7 mouse cellular contexts compared by ENCODE assay signal in the genomic region with DNA sequence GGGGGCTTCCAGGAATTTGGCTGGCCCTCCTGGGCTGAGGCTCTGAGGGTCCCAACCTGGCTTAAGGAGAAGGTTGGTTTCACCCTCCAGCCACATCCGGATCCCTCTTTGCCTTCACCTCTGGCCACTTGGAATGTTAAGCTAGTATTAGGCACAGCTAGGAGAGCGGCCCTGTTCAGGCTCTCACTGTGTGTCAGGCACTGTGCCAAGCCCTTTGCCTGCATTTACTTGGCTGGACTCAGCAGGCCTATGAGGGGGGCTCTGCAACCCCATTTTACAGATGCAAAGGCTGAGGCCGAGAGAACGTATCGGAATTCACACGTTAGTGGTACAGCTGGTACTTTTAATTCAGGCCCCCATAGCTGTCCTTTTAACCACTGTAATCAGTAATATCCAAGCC. TPM values are rescaled to one million over a fixed set of nuclear protein-coding genes. Genes with fewer than 3 reads are reported as not detected.
A peak's percentile ranks its signal among the peaks of the same experiment; 100 is the strongest.
DNase-seq lines count a peak whose midpoint lies in the region; ATAC-seq lines count a peak whose summit lies in the region.

No protein-coding gene starts in this region.

- no peak overlapping the region for H3K4me3 ChIP-seq in kidney, embryonic 14.5 days (ENCODE audit: low read length)
- H3K4me3 ChIP-seq in embryonic facial prominence, embryonic 15.5 days (replicated peaks) = no peak overlapping the region
- H3K4me3 ChIP-seq in hindbrain, embryonic 10.5 days = no peak overlapping the region
- no peak overlapping the region for H3K4me3 ChIP-seq in midbrain, embryonic 15.5 days

- H3K27ac ChIP-seq in kidney, embryonic 14.5 days (ENCODE audit: low read depth, low read length) = 0 out of 2 replicates have a peak overlapping the region, but pooled peaks have one; percentile 75
- H3K27ac ChIP-seq in embryonic facial prominence, embryonic 15.5 days (replicated peaks) = peak overlapping the region; percentile 89; the same call in 1 of the 2 replicates
- H3K27ac ChIP-seq in hindbrain, embryonic 10.5 days = peak overlapping the region; percentile 86
- peak overlapping the region; percentile 74 for H3K27ac ChIP-seq in midbrain, embryonic 15.5 days

- H3K4me2 ChIP-seq in kidney, embryonic 14.5 days (replicated peaks; ENCODE audit: low read depth, low read length) = no peak overlapping the region
- H3K4me2 ChIP-seq in embryonic facial prominence, embryonic 15.5 days (replicated peaks) = no peak overlapping the region
- H3K4me2 ChIP-seq in midbrain, embryonic 15.5 days = peak overlapping the region; percentile 44

- H3K27me3 ChIP-seq in kidney, embryonic 14.5 days (ENCODE audit: control insufficient read depth, insufficient read depth, low read length) = no peaks in the 10 kb centered on the region
- H3K27me3 ChIP-seq in embryonic facial prominence, embryonic 15.5 days = no peaks in the 10 kb centered on the region
- H3K27me3 ChIP-seq in hindbrain, embryonic 10.5 days (ENCODE audit: insufficient read depth, poor library complexity, severe bottlenecking) = no peaks in the 10 kb centered on the region
- no peaks in the 10 kb centered on the region for H3K27me3 ChIP-seq in midbrain, embryonic 15.5 days (replicated peaks)

- ATAC-seq in kidney, embryonic 14.5 days (ENCODE audit: low FRiP score, low TSS enrichment) = no peak
- ATAC-seq in embryonic facial prominence, embryonic 15.5 days (ENCODE audit: insufficient number of reproducible peaks, low FRiP score, low TSS enrichment, low read depth) = no peak
- 0 out of 2 replicates have a peak, but pooled peaks have one; percentile 10 for ATAC-seq in midbrain, embryonic 15.5 days (replicated peaks)

- 91% methylated on average over 6 of the region's 6 CpGs for WGBS in kidney, embryonic 14.5 days
- WGBS in embryonic facial prominence, embryonic 15.5 days = 72% methylated on average over 6 of the region's 6 CpGs
- WGBS in hindbrain, embryonic 10.5 days = 86% methylated on average over 6 of the region's 6 CpGs
- 60% methylated on average over 6 of the region's 6 CpGs for WGBS in midbrain, embryonic 15.5 days

- H3K36me3 ChIP-seq in kidney, embryonic 14.5 days (ENCODE audit: control insufficient read depth, insufficient read depth, low read length) = peaks cover 11% of the 10 kb centered on the region; the same call in 1 of the 2 replicates
- H3K36me3 ChIP-seq in embryonic facial prominence, embryonic 15.5 days = 0 out of 2 replicates have a peak, but pooled peaks cover 8% of the 10 kb centered on the region
- H3K36me3 ChIP-seq in hindbrain, embryonic 10.5 days = peaks cover 31% of the 10 kb centered on the region
- H3K36me3 ChIP-seq in midbrain, embryonic 15.5 days (replicated peaks) = no peaks in the 10 kb centered on the region

- H3K9me3 ChIP-seq in kidney, embryonic 14.5 days (ENCODE audit: control insufficient read depth, low read length) = no peaks in the 10 kb centered on the region
- no peaks in the 10 kb centered on the region for H3K9me3 ChIP-seq in embryonic facial prominence, embryonic 15.5 days (replicated peaks)
- H3K9me3 ChIP-seq in hindbrain, embryonic 10.5 days = no peaks in the 10 kb centered on the region
- H3K9me3 ChIP-seq in midbrain, embryonic 15.5 days = no peaks in the 10 kb centered on the region

- DNase-seq in kidney, adult 11 months = no peak
- DNase-seq in hindbrain, embryonic 10.5 days (ENCODE audit: low spot score) = no peak
- DNase-seq in T-cell, adult 2 months (ENCODE audit: low spot score) = no peak
- no peak for DNase-seq in cerebellum, postnatal 36 days

- H3K9ac ChIP-seq in kidney, embryonic 14.5 days (ENCODE audit: low read depth, low read length) = no peak overlapping the region
- no peak overlapping the region for H3K9ac ChIP-seq in embryonic facial prominence, embryonic 15.5 days
- peak overlapping the region; percentile 14; the same call in 1 of the 2 replicates for H3K9ac ChIP-seq in midbrain, embryonic 15.5 days

- H3K4me1 ChIP-seq in kidney, embryonic 14.5 days (ENCODE audit: control insufficient read depth, insufficient read depth, low read length) = peaks cover 86% of the 10 kb centered on the region
- peaks cover 94% of the 10 kb centered on the region for H3K4me1 ChIP-seq in embryonic facial prominence, embryonic 15.5 days
- peaks cover 97% of the 10 kb centered on the region for H3K4me1 ChIP-seq in hindbrain, embryonic 10.5 days (replicated peaks)
- H3K4me1 ChIP-seq in midbrain, embryonic 15.5 days = peaks cover 82% of the 10 kb centered on the region

RNA-seq across cellular contexts. Expression of a gene that starts 12.6 kb away (rescaled TPM):
- 11.3 and 12.1 TPM in 2 replicates for polyA plus RNA-seq in kidney, embryonic 14.5 days (2014; fragmentation: Nextera tagmentation; extraction: Ambion mirVana)
- polyA plus RNA-seq in embryonic facial prominence, embryonic 15.5 days (2015; fragmentation: Nextera tagmentation; extraction: Ambion mirVana) = 13.2 and 13.9 TPM in 2 replicates
- polyA plus RNA-seq in hindbrain, embryonic 10.5 days (2016; fragmentation: Nextera tagmentation; extraction: Ambion mirVana) = 9.0 and 9.7 TPM in 2 replicates
- polyA plus RNA-seq in midbrain, embryonic 15.5 days (2015; fragmentation: Nextera tagmentation; extraction: Ambion mirVana) = 13.5 and 14.4 TPM in 2 replicates

RNA-seq across cellular contexts. Expression of a gene that starts 49.7 kb away (rescaled TPM):
- polyA plus RNA-seq in kidney, embryonic 14.5 days (2014; fragmentation: Nextera tagmentation; extraction: Ambion mirVana) = 0.23 and 0.45 TPM in 2 replicates
- 0.55 and 0.65 TPM in 2 replicates for polyA plus RNA-seq in embryonic facial prominence, embryonic 15.5 days (2015; fragmentation: Nextera tagmentation; extraction: Ambion mirVana)
- 0.14 TPM in 1 of 2 replicates, not detected in the other for polyA plus RNA-seq in hindbrain, embryonic 10.5 days (2016; fragmentation: Nextera tagmentation; extraction: Ambion mirVana)
- polyA plus RNA-seq in midbrain, embryonic 15.5 days (2015; fragmentation: Nextera tagmentation; extraction: Ambion mirVana) = 0.06 and 0.27 TPM in 2 replicates
